Mouse (Mus musculus): ENCODE data around the gene Ube2v1. TPM values are rescaled to one million over a fixed set of nuclear protein-coding genes. Genes with fewer than 3 reads are reported as not detected.

Ube2v1 gene
- total and polyA plus RNA-seq, 3 experiments: 164 to 343 TPM; not detected in 1

DNA sequence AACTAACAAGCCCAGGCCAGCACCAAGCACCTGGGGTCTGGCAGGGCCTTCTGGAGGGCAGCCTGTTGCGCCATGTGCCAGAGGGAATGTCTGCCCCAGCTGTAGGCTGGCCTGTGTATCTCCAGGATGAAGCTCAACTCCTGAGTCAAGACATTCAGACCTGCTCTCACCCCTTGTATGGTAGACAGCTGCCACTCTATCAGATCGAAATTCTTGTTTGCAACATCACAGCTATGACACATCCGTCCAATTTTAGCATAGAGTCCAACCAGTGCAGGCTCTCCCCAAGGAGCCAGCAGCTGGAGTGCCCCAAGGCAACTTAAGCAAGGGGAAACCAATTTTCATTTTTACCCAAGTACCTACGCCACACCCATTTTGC, 25.2 kb downstream of the Ube2v1 start:
- Histone ChIP-seq H3K9me3 (replicated peaks; ENCODE audit: insufficient read depth, low read length) (no peaks in the 10 kb centered on the region), H3K9ac (ENCODE audit: control insufficient read depth, low read depth, low read length, poor library complexity, severe bottlenecking) (no peak overlapping the region), H3K4me3 (ENCODE audit: control insufficient read depth in 1 of 2, insufficient read depth in 1 of 2, low read depth in 2 of 2, low read length in 2 of 2) (no peak overlapping the region), H3K36me3 (ENCODE audit: control insufficient read depth in 1 of 2, insufficient read depth in 2 of 2, low read length in 2 of 2) (no peaks in the 10 kb centered on the region; a peak in 2 of 4 replicates), H3K4me1 (ENCODE audit: control insufficient read depth in 1 of 2, insufficient read depth in 2 of 2, low read length in 2 of 2) (no peaks in the 10 kb centered on the region), H3K27me3 (ENCODE audit: control insufficient read depth in 1 of 2, insufficient read depth in 2 of 2, low read length in 2 of 2) (no peaks in the 10 kb centered on the region), H3K27ac (ENCODE audit: control insufficient read depth, low read depth, low read length) (no peak overlapping the region), H3K79me2 (ENCODE audit: control insufficient read depth, insufficient read depth, low read length, poor library complexity) (no peaks in the 10 kb centered on the region)
- TF ChIP-seq MEF2A (IDR thresholded peaks at IDR 0.05; ENCODE audit: extremely low read depth, insufficient replicate concordance, low read depth, low read length, poor library complexity, severe bottlenecking): no peak
- TF ChIP-seq POLR2AphosphoS2 (IDR thresholded peaks at IDR 0.05; ENCODE audit: low read length): peak; percentile 52
- DNase-seq (ENCODE audit: low read depth, low spot score): no peak

DNA sequence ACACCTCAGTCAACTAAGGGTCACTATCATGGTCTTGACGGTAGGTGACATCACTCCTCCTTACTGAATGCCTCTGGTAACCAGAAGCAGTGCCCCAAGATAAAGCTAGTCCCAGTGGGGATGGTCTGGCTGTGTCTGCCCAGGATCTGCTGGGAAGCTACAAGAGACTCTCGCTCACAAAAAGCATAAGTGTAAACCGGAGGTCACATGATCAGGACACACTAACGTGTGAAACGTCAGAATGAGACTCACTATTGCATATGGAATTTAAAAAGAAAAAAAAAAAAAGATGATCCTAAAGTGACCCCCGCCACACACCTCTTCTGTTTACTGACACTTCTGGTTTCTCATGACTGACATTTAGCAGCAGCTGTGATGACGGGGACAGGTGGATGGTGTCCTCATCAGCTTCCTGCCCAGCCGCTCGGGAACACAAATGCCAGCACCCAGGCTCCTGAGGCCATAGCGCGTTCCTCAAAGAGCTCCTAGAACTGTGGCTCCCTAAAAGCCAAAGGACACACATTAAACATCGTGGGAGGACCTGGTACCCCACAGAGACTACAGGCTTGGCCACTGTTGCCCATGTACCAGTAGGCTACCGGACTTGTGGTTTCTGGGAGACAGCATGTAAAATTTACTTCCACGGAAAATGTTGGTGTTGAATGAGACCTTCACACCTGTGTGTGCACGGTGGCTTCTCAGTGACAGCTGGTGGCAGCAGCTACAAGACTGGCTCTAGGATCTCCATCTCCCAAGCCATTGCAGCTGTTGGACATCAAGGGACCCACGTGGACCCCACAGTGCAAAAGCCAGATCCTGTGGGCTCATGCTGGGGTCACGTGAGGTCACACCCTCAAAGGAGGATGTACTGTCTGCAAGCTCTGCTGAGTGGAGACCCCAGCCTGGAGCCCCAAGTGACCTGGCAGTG, 25.8 kb downstream of the Ube2v1 start:
- no peaks in the 10 kb centered on the region; a peak in 1 of 4 replicates for H3K36me3 ChIP-seq (ENCODE audit: control insufficient read depth in 1 of 2, insufficient read depth in 2 of 2, low read length in 2 of 2)
- no peak overlapping the region for H3K4me3 ChIP-seq (ENCODE audit: control insufficient read depth in 1 of 2, insufficient read depth in 1 of 2, low read depth in 2 of 2, low read length in 2 of 2)
- no peaks in the 10 kb centered on the region for H3K27me3 ChIP-seq (ENCODE audit: control insufficient read depth in 1 of 2, insufficient read depth in 2 of 2, low read length in 2 of 2)
- no peaks in the 10 kb centered on the region for H3K79me2 ChIP-seq (ENCODE audit: control insufficient read depth, insufficient read depth, low read length, poor library complexity)
- H3K9ac ChIP-seq (ENCODE audit: control insufficient read depth, low read depth, low read length, poor library complexity, severe bottlenecking): no peak overlapping the region
- no peak overlapping the region for H3K27ac ChIP-seq (ENCODE audit: control insufficient read depth, low read depth, low read length)
- DNase-seq (ENCODE audit: low read depth, low spot score): no peak
- H3K9me3 ChIP-seq (replicated peaks; ENCODE audit: insufficient read depth, low read length): no peaks in the 10 kb centered on the region
- no peaks in the 10 kb centered on the region for H3K4me1 ChIP-seq (ENCODE audit: control insufficient read depth in 1 of 2, insufficient read depth in 2 of 2, low read length in 2 of 2)
- no peak for TF ChIP-seq MXI1 (IDR thresholded peaks at IDR 0.05; ENCODE audit: low read depth, low read length)
- 0 out of 2 replicates have a peak, but pooled peaks have one; percentile 56 for TF ChIP-seq USF1 (IDR thresholded peaks at IDR 0.05; ENCODE audit: low read depth, low read length)
- TF ChIP-seq POLR2AphosphoS2 (IDR thresholded peaks at IDR 0.05; ENCODE audit: low read length): 0 out of 2 replicates have a peak, but pooled peaks have one; percentile 61

DNA sequence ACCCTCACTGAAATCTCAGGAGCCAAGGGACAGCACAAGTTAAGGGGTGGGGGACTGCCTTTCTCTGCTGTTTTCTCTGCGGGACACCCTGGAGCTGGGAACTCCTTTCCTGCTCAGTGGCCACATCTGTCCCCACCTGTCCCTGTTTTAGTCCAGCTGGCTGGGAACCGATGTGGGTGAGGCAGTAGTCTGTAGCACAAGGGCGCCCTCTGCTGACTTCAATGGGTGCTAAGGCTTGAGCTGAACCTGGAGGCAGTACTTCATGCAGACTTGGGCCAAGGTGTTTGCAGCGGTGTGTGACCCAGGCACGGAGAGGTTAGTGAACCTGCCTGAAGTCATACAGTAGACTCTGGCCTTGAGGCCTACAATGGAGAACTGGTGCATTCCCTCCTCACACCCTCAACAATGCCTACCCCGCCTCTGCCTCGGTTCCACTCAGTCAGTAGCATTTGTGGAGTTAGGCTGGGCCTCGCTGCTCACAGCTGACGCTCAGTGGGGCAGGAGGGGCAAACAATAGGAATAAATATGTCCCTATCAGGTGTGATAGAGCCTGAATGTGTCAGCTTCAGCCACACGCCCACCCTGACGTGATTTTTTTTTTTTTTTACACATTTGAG, 26.6 kb downstream of the Ube2v1 start:
- Histone ChIP-seq H3K4me3 (ENCODE audit: control insufficient read depth in 1 of 2, insufficient read depth in 1 of 2, low read depth in 2 of 2, low read length in 2 of 2) (no peak overlapping the region), H3K36me3 (ENCODE audit: control insufficient read depth in 1 of 2, insufficient read depth in 2 of 2, low read length in 2 of 2) (no peaks in the 10 kb centered on the region; a peak in 1 of 4 replicates), H3K9me3 (replicated peaks; ENCODE audit: insufficient read depth, low read length) (no peaks in the 10 kb centered on the region), H3K27ac (ENCODE audit: control insufficient read depth, low read depth, low read length) (no peak overlapping the region), H3K9ac (ENCODE audit: control insufficient read depth, low read depth, low read length, poor library complexity, severe bottlenecking) (no peak overlapping the region), H3K79me2 (ENCODE audit: control insufficient read depth, insufficient read depth, low read length, poor library complexity) (no peaks in the 10 kb centered on the region), H3K4me1 (ENCODE audit: control insufficient read depth in 1 of 2, insufficient read depth in 2 of 2, low read length in 2 of 2) (no peaks in the 10 kb centered on the region), H3K27me3 (ENCODE audit: control insufficient read depth in 1 of 2, insufficient read depth in 2 of 2, low read length in 2 of 2) (no peaks in the 10 kb centered on the region)
- peak; percentile 82 for DNase-seq (ENCODE audit: low read depth, low spot score)
- TF ChIP-seq SMC3 (IDR thresholded peaks at IDR 0.05; ENCODE audit: low read depth, low read length): peak; percentile 94
- TF ChIP-seq ZC3H11A (IDR thresholded peaks at IDR 0.05; ENCODE audit: low read depth, low read length): peak; percentile 89
- TF ChIP-seq RAD21 (IDR thresholded peaks at IDR 0.05; ENCODE audit: low read depth, low read length): peak; percentile 89
- peak; percentile 85 to 96 (median 93) for TF ChIP-seq CTCF (IDR thresholded peaks at IDR 0.05 in 2 of 3, conservative IDR thresholded peaks at IDR 0.05 in 1 of 3; ENCODE audit: control insufficient read depth in 1 of 3, insufficient read depth in 1 of 3, low read depth in 2 of 3, low read length in 3 of 3, poor library complexity in 1 of 3, severe bottlenecking in 1 of 3)
- TF ChIP-seq UBTF (IDR thresholded peaks at IDR 0.05; ENCODE audit: borderline replicate concordance, insufficient read depth, low read depth, low read length): no peak
- no peak for TF ChIP-seq ETS1 (IDR thresholded peaks at IDR 0.05; ENCODE audit: low read depth, low read length)
- TF ChIP-seq MAX (IDR thresholded peaks at IDR 0.05; ENCODE audit: low read length): no peak
